Mouse (Mus musculus) forebrain, embryonic 15.5 days (tissue): ENCODE measurements around the gene Gm42906. TPM values are rescaled to one million over a fixed set of nuclear protein-coding genes. Genes with fewer than 3 reads are reported as not detected.

Source experiments
- ATAC-seq: fragments of 200-750 bp; cut with Nextera tagmentation; replicated peaks from 2 replicates; pipeline ENCODE4 v1.8.0; 2017; ENCODE audit warnings: mild to moderate bottlenecking, moderate TSS enrichment, moderate library complexity
- H3K27ac ChIP-seq: fragments of 300-500 bp; sonication (generic); replicated peaks from 2 replicates; pipeline ENCODE4 v1.5.1; 2015; ENCODE audit warnings: mild to moderate bottlenecking, inconsistent platforms
- H3K27me3 ChIP-seq: fragments of 300-500 bp; sonication (generic); 2 replicates; pipeline ENCODE4 v1.6.1; 2015; ENCODE audit warnings: inconsistent platforms
- H3K36me3 ChIP-seq: fragments of 300-500 bp; sonication (generic); 2 replicates; pipeline ENCODE4 v1.6.1; 2015; ENCODE audit warnings: mild to moderate bottlenecking, inconsistent platforms
- H3K4me1 ChIP-seq: fragments of 300-500 bp; sonication (generic); 2 replicates; pipeline ENCODE4 v1.6.1; 2015; ENCODE audit warnings: inconsistent platforms
- H3K4me2 ChIP-seq: fragments of 300-500 bp; sonication (generic); replicated peaks from 2 replicates; pipeline ENCODE4 v1.6.1; 2015; ENCODE audit warnings: mild to moderate bottlenecking, inconsistent platforms
- H3K4me3 ChIP-seq: fragments of 300-500 bp; sonication (generic); 2 replicates; pipeline ENCODE4 v1.5.1; 2015; ENCODE audit warnings: mild to moderate bottlenecking, inconsistent platforms
- H3K9ac ChIP-seq: fragments of 300-500 bp; sonication (generic); replicated peaks from 2 replicates; pipeline ENCODE4 v1.6.1; 2015; ENCODE audit warnings: mild to moderate bottlenecking, inconsistent platforms
- H3K9me3 ChIP-seq: fragments of 300-500 bp; sonication (generic); 2 replicates; pipeline ENCODE4 v1.6.1; 2016; ENCODE audit warnings: inconsistent platforms
- WGBS: fragments of 180-500 bp; shearing (Covaris S2); methylation state at CpG from one replicate; pipeline ENCODE4 v1.1.7; 2015; ENCODE audit warnings: mixed read lengths; 5-methylcytosine and 5-hydroxymethylcytosine counted together
- polyA plus RNA-seq: library from polyadenylated mRNA; unstranded; fragments of >200 nt; fragmentation: Nextera tagmentation; extraction: Ambion mirVana; gene quantifications from 2 replicates; pipeline ENCODE4 v1.2.1, GENCODE M21; 2015

Gm42906 gene
- polyA plus RNA-seq, 1 experiment from 2014 or later, result not detected

- WGBS, result 92% methylated on average over 10 of the region's 10 CpGs
- no peak for ATAC-seq
- Histone ChIP-seq H3K9ac (no peak overlapping the region), H3K4me3 (no peak overlapping the region), H3K9me3 (no peaks in the 10 kb centered on the region), H3K4me1 (peaks cover 6% of the 10 kb centered on the region), H3K36me3 (no peaks in the 10 kb centered on the region), H3K4me2 (no peak overlapping the region), H3K27me3 (no peaks in the 10 kb centered on the region), H3K27ac (no peak overlapping the region)
Observed at GRCm38 (mm10) chr5:151059352-151059751, 368.6 kb downstream of the Gm42906 start.

GRCm38 (mm10) chr5:151057716-151058115, 370.2 kb downstream of the Gm42906 start:
- H3K9ac ChIP-seq, result no peak overlapping the region
- WGBS, result 94% methylated on average over 5 of the region's 5 CpGs
- ATAC-seq, result no peak
- H3K27me3 ChIP-seq, result no peaks in the 10 kb centered on the region
- no peak overlapping the region for H3K4me2 ChIP-seq
- no peaks in the 10 kb centered on the region for H3K9me3 ChIP-seq
- H3K4me3 ChIP-seq, result no peak overlapping the region
- peaks cover 6% of the 10 kb centered on the region for H3K4me1 ChIP-seq
- H3K36me3 ChIP-seq, result no peaks in the 10 kb centered on the region
- H3K27ac ChIP-seq, result no peak overlapping the region

GRCm38 (mm10) chr5:151056920-151057294, 371.1 kb downstream of the Gm42906 start:
- 76% methylated on average over 6 of the region's 6 CpGs for WGBS
- H3K36me3 ChIP-seq, result no peaks in the 10 kb centered on the region
- H3K9ac ChIP-seq, result no peak overlapping the region
- 0 out of 2 replicates have a peak overlapping the region, but pooled peaks have one; percentile 26 for H3K27ac ChIP-seq
- ATAC-seq, result peak; percentile 26; the same call in 1 of the 2 replicates
- H3K4me1 ChIP-seq, result peaks cover 6% of the 10 kb centered on the region
- no peak overlapping the region for H3K4me2 ChIP-seq
- no peaks in the 10 kb centered on the region for H3K27me3 ChIP-seq
- H3K9me3 ChIP-seq, result no peaks in the 10 kb centered on the region
- H3K4me3 ChIP-seq, result no peak overlapping the region

GRCm38 (mm10) chr5:151056255-151056919, 371.6 kb downstream of the Gm42906 start:
- Histone ChIP-seq H3K9ac (no peak overlapping the region), H3K4me2 (no peak overlapping the region), H3K36me3 (no peaks in the 10 kb centered on the region), H3K4me1 (peaks cover 6% of the 10 kb centered on the region), H3K27me3 (no peaks in the 10 kb centered on the region), H3K9me3 (no peaks in the 10 kb centered on the region), H3K27ac (peak overlapping the region; percentile 26; the same call in 1 of the 2 replicates), H3K4me3 (no peak overlapping the region)
- ATAC-seq, result 0 out of 2 replicates have a peak, but pooled peaks have one; percentile 14
- WGBS, result 76% methylated on average over 12 of the region's 12 CpGs

- no peak overlapping the region for H3K4me3 ChIP-seq
- ATAC-seq, result no peak
- WGBS, result 89% methylated on average over 11 of the region's 11 CpGs
- no peak overlapping the region for H3K4me2 ChIP-seq
- no peak overlapping the region for H3K9ac ChIP-seq
- H3K27me3 ChIP-seq, result no peaks in the 10 kb centered on the region
- H3K27ac ChIP-seq, result no peak overlapping the region
- H3K4me1 ChIP-seq, result peaks cover 6% of the 10 kb centered on the region
- no peaks in the 10 kb centered on the region for H3K9me3 ChIP-seq
- H3K36me3 ChIP-seq, result no peaks in the 10 kb centered on the region
Observed at GRCm38 (mm10) chr5:151055426-151056090, 372.4 kb downstream of the Gm42906 start.

GRCm38 (mm10) chr5:151054743-151055114, 373.2 kb downstream of the Gm42906 start:
- Histone ChIP-seq H3K9me3 (no peaks in the 10 kb centered on the region), H3K4me1 (peaks cover 6% of the 10 kb centered on the region), H3K27ac (no peak overlapping the region), H3K4me2 (no peak overlapping the region), H3K9ac (no peak overlapping the region), H3K27me3 (no peaks in the 10 kb centered on the region), H3K4me3 (no peak overlapping the region), H3K36me3 (no peaks in the 10 kb centered on the region)
- 0 out of 2 replicates have a peak, but pooled peaks have one; percentile 35 for ATAC-seq
- 51% methylated on average over 4 of the region's 4 CpGs for whole genome bisulfite sequencing

- Histone ChIP-seq H3K4me2 (no peak overlapping the region), H3K27me3 (no peaks in the 10 kb centered on the region), H3K36me3 (no peaks in the 10 kb centered on the region), H3K9me3 (no peaks in the 10 kb centered on the region), H3K4me1 (peaks cover 6% of the 10 kb centered on the region), H3K27ac (no peak overlapping the region), H3K9ac (no peak overlapping the region), H3K4me3 (no peak overlapping the region)
- 25% methylated on average over 7 of the region's 7 CpGs for WGBS
- 0 out of 2 replicates have a peak, but pooled peaks have one; percentile 26 for ATAC-seq
Observed at GRCm38 (mm10) chr5:151054100-151054742, 373.7 kb downstream of the Gm42906 start.

GRCm38 (mm10) chr5:151053190-151053589, 374.8 kb downstream of the Gm42906 start:
- Histone ChIP-seq H3K36me3 (no peaks in the 10 kb centered on the region), H3K27ac (no peak overlapping the region), H3K4me3 (no peak overlapping the region), H3K27me3 (no peaks in the 10 kb centered on the region), H3K4me2 (no peak overlapping the region), H3K4me1 (peaks cover 6% of the 10 kb centered on the region), H3K9ac (no peak overlapping the region), H3K9me3 (no peaks in the 10 kb centered on the region)
- ATAC-seq, result no peak
- 92% methylated on average over 5 of the region's 5 CpGs for WGBS

GRCm38 (mm10) chr5:151052331-151052730, 375.6 kb downstream of the Gm42906 start:
- Histone ChIP-seq H3K4me3 (no peak overlapping the region), H3K9ac (no peak overlapping the region), H3K27me3 (no peaks in the 10 kb centered on the region), H3K9me3 (no peaks in the 10 kb centered on the region), H3K4me1 (peaks cover 6% of the 10 kb centered on the region), H3K27ac (no peak overlapping the region), H3K36me3 (no peaks in the 10 kb centered on the region), H3K4me2 (no peak overlapping the region)
- WGBS, result 93% methylated on average over 8 of the region's 8 CpGs
- no peak for ATAC-seq

- no peaks in the 10 kb centered on the region for H3K9me3 ChIP-seq
- WGBS, result 90% methylated on average over 12 of the region's 12 CpGs
- H3K9ac ChIP-seq, result no peak overlapping the region
- no peaks in the 10 kb centered on the region for H3K4me1 ChIP-seq
- ATAC-seq, result no peak
- H3K4me3 ChIP-seq, result no peak overlapping the region
- no peak overlapping the region for H3K27ac ChIP-seq
- H3K27me3 ChIP-seq, result no peaks in the 10 kb centered on the region
- no peaks in the 10 kb centered on the region for H3K36me3 ChIP-seq
- no peak overlapping the region for H3K4me2 ChIP-seq
Observed at GRCm38 (mm10) chr5:151047488-151047887, 380.5 kb downstream of the Gm42906 start.

- Histone ChIP-seq H3K27ac (no peak overlapping the region), H3K4me2 (no peak overlapping the region), H3K9ac (no peak overlapping the region), H3K36me3 (no peaks in the 10 kb centered on the region), H3K9me3 (no peaks in the 10 kb centered on the region), H3K4me3 (no peak overlapping the region), H3K4me1 (no peaks in the 10 kb centered on the region), H3K27me3 (no peaks in the 10 kb centered on the region)
- no peak for ATAC-seq
- WGBS, result 78% methylated on average over 7 of the region's 7 CpGs
Observed at GRCm38 (mm10) chr5:151046917-151047316, 381.0 kb downstream of the Gm42906 start.

- H3K9me3 ChIP-seq, result no peaks in the 10 kb centered on the region
- H3K4me1 ChIP-seq, result no peaks in the 10 kb centered on the region
- H3K27me3 ChIP-seq, result no peaks in the 10 kb centered on the region
- H3K4me2 ChIP-seq, result no peak overlapping the region
- no peak for ATAC-seq
- 83% methylated on average over 6 of the region's 6 CpGs for WGBS
- H3K9ac ChIP-seq, result no peak overlapping the region
- no peak overlapping the region for H3K4me3 ChIP-seq
- H3K27ac ChIP-seq, result no peak overlapping the region
- H3K36me3 ChIP-seq, result no peaks in the 10 kb centered on the region
Observed at GRCm38 (mm10) chr5:151046131-151046530, 381.8 kb downstream of the Gm42906 start.
